Mouse (Mus musculus) stomach, embryonic 14.5 days (tissue): Measurements from ENCODE around the gene Slc3a2. TPM values are rescaled to one million over a fixed set of nuclear protein-coding genes. Genes with fewer than 3 reads are reported as not detected.

Experiments
- microRNA-seq: library from miRNA; unstranded; fragments of <30 nt; microRNA quantifications from one replicate; pipeline ENCODE4, GENCODE M21; 2016
- polyA plus RNA-seq: library from polyadenylated mRNA; unstranded; fragments of >200 nt; fragmentation: Nextera tagmentation; extraction: Ambion mirVana; gene quantifications from 2 replicates; pipeline ENCODE4 v1.2.1, GENCODE M21; 2014

Slc3a2 gene
- polyA plus RNA-seq, 1 experiment from 2014 or later = 80.8 TPM

Small RNA genes within 50 kb of the gene (microRNA-seq; reads per million reads assigned to microRNA genes)
- not detected for gene Mir6992

Other genes with a start within 250 kb of the Slc3a2 start
- not detected in 2 replicates for gene Slc22a8, start 132.1 kb downstream of the Slc3a2 start, polyA plus RNA-seq
- gene Slc22a6, start 105.3 kb downstream of the Slc3a2 start, polyA plus RNA-seq = not detected in 2 replicates
- 0.35 and 0.38 TPM in 2 replicates for gene Chrm1, start 59.6 kb downstream of the Slc3a2 start, polyA plus RNA-seq
- 79.4 and 85.6 TPM in 2 replicates for gene Wdr74, start 12.5 kb upstream of the Slc3a2 start, polyA plus RNA-seq
- 1.0 and 1.9 TPM in 2 replicates for gene 1700092M07Rik, start 17.3 kb upstream of the Slc3a2 start, polyA plus RNA-seq
- 141 and 143 TPM in 2 replicates for gene Stx5a, start 18.0 kb upstream of the Slc3a2 start, polyA plus RNA-seq
- gene Nxf1, start 33.7 kb upstream of the Slc3a2 start, polyA plus RNA-seq = 168 and 178 TPM in 2 replicates
- gene Tmem223, start 47.6 kb upstream of the Slc3a2 start, polyA plus RNA-seq = 178 and 194 TPM in 2 replicates
- 85.4 and 94.0 TPM in 2 replicates for gene Tmem179b, start 51.1 kb upstream of the Slc3a2 start, polyA plus RNA-seq
- 17.1 and 17.5 TPM in 2 replicates for gene Taf6l, start 63.0 kb upstream of the Slc3a2 start, polyA plus RNA-seq
- 140 and 151 TPM in 2 replicates for gene Polr2g, start 75.2 kb upstream of the Slc3a2 start, polyA plus RNA-seq
- gene Zbtb3, start 79.2 kb upstream of the Slc3a2 start, polyA plus RNA-seq = 4.7 and 5.2 TPM in 2 replicates
- 47.5 and 51.7 TPM in 2 replicates for gene Ttc9c, start 96.0 kb upstream of the Slc3a2 start, polyA plus RNA-seq
- 10.0 and 10.1 TPM in 2 replicates for gene Hnrnpul2, start 96.6 kb upstream of the Slc3a2 start, polyA plus RNA-seq
- not detected in 2 replicates for gene AC129217.1, start 106.4 kb upstream of the Slc3a2 start, polyA plus RNA-seq
- gene Bscl2, start 114.1 kb upstream of the Slc3a2 start, polyA plus RNA-seq = 42.5 and 43.0 TPM in 2 replicates
- 13.9 and 17.8 TPM in 2 replicates for gene Gng3, start 115.8 kb upstream of the Slc3a2 start, polyA plus RNA-seq
- gene Lrrn4cl, start 127.4 kb upstream of the Slc3a2 start, polyA plus RNA-seq = 1.2 and 1.6 TPM in 2 replicates
- 154 and 162 TPM in 2 replicates for gene Ubxn1, start 148.1 kb upstream of the Slc3a2 start, polyA plus RNA-seq
- gene Uqcc3, start 157.6 kb upstream of the Slc3a2 start, polyA plus RNA-seq = 63.9 and 67.6 TPM in 2 replicates
- gene Lbhd1, start 160.4 kb upstream of the Slc3a2 start, polyA plus RNA-seq = 58.5 and 82.3 TPM in 2 replicates
- gene Gm49403, start 160.6 kb upstream of the Slc3a2 start, polyA plus RNA-seq = not detected in 2 replicates
- gene 1810009A15Rik, start 165.5 kb upstream of the Slc3a2 start, polyA plus RNA-seq = 71.0 and 82.4 TPM in 2 replicates
- not detected in 2 replicates for gene Gm49416, start 165.6 kb upstream of the Slc3a2 start, polyA plus RNA-seq
- 29.3 and 33.5 TPM in 2 replicates for gene Ints5, start 169.6 kb upstream of the Slc3a2 start, polyA plus RNA-seq
- gene Ganab, start 174.7 kb upstream of the Slc3a2 start, polyA plus RNA-seq = 82.0 and 90.3 TPM in 2 replicates
- 35.7 and 37.5 TPM in 2 replicates for gene B3gat3, start 197.0 kb upstream of the Slc3a2 start, polyA plus RNA-seq
- gene Rom1, start 206.0 kb upstream of the Slc3a2 start, polyA plus RNA-seq = 1.0 and 2.0 TPM in 2 replicates
- 16.8 and 18.2 TPM in 2 replicates for gene Eml3, start 206.2 kb upstream of the Slc3a2 start, polyA plus RNA-seq
- 41.5 and 45.3 TPM in 2 replicates for gene Mta2, start 218.5 kb upstream of the Slc3a2 start, polyA plus RNA-seq
- gene Tut1, start 230.5 kb upstream of the Slc3a2 start, polyA plus RNA-seq = 27.2 and 27.6 TPM in 2 replicates
- gene Eef1g, start 243.7 kb upstream of the Slc3a2 start, polyA plus RNA-seq = 469 and 470 TPM in 2 replicates